Comparison of ENCODE assay signal across 17 mouse cellular contexts in the genomic region with DNA sequence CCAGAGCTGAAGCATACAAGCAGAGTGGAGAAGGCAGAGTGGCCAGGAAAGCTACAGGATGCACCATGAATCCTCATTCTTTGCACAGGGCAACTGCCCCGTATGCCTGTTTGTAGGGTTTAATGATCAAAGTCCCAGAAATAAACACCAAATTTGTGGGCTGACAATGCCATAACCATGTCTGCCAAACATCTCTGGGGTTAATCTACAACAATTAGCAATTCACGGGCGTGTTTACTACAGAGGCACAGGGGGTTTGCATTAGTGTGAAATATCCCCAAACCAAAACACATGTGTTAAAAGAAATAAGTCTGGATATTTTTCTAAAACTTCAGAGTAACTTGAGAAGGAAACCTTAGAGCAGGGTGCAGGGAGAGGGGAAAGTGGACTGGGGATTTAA.
"Had no signal": no experiment of that assay in that cellular context is flagged by ENCODE, and none has a peak within 500 bp of the region (broad histone marks: within the 10 kb centered on the region; RNA-seq: fewer than 3 reads in every experiment).

No protein-coding gene starts in this region.

- H3K4me1 ChIP-seq: liver, embryonic 13.5 days had no signal

- H3K9me3 ChIP-seq: liver, embryonic 13.5 days had no signal

- H3K27ac ChIP-seq: limb, embryonic 13.5 days; liver, embryonic 13.5 days; stomach, postnatal 0 days had no signal

- H3K36me3 ChIP-seq: limb, embryonic 13.5 days; liver, embryonic 13.5 days had no signal

- H3K9ac ChIP-seq: limb, embryonic 13.5 days; liver, embryonic 13.5 days had no signal

- H3K4me3 ChIP-seq: limb, embryonic 13.5 days; liver, embryonic 13.5 days had no signal

- H3K27me3 ChIP-seq: liver, embryonic 13.5 days had no signal

- H3K4me2 ChIP-seq: limb, embryonic 13.5 days; liver, embryonic 13.5 days; midbrain, embryonic 11.5 days had no signal

- DNase-seq: kidney, adult 11 months; kidney, adult 9 months; kidney, postnatal 14 days; kidney, postnatal 4 days; liver; liver, embryonic 13.5 days; lung, adult 2 months; lung, postnatal 14 days; lung, postnatal 4 days; midbrain, embryonic 14.5 days; right cerebral cortex, adult 18-20 months; right cerebral cortex, postnatal 14 days; right cerebral cortex, postnatal 4 days; thymus, postnatal 25 days had no signal
